Mouse (Mus musculus) midbrain, embryonic 12.5 days (tissue): ENCODE results near the gene Gpatch2. TPM values are rescaled to one million over a fixed set of nuclear protein-coding genes. Genes with fewer than 3 reads are reported as not detected.

Experiments used
- ATAC-seq: fragments of 200-750 bp; cut with Nextera tagmentation; 2 replicates; pipeline ENCODE4 v1.8.0; 2017; ENCODE audit warnings: low read depth, moderate TSS enrichment, moderate library complexity; ENCODE audit not compliant: low FRiP score
- H3K27ac ChIP-seq: fragments of 300-500 bp; sonication (generic); replicated peaks from 2 replicates; pipeline ENCODE4 v1.5.1; 2016; ENCODE audit warnings: mild to moderate bottlenecking
- H3K27me3 ChIP-seq: fragments of 300-500 bp; sonication (generic); 2 replicates; pipeline ENCODE4 v1.6.1; 2016; ENCODE audit warnings: mild to moderate bottlenecking
- H3K36me3 ChIP-seq: fragments of 300-500 bp; sonication (generic); 2 replicates; pipeline ENCODE4 v1.6.1; 2016
- H3K4me1 ChIP-seq: fragments of 300-500 bp; sonication (generic); 2 replicates; pipeline ENCODE4 v1.6.1; 2016
- H3K4me2 ChIP-seq: fragments of 300-500 bp; sonication (generic); replicated peaks from 2 replicates; pipeline ENCODE4 v1.6.1; 2016; ENCODE audit warnings: mild to moderate bottlenecking, moderate library complexity
- H3K4me3 ChIP-seq: fragments of 300-500 bp; sonication (generic); 2 replicates; pipeline ENCODE4 v1.5.1; 2016; ENCODE audit warnings: mild to moderate bottlenecking
- H3K9ac ChIP-seq: fragments of 300-500 bp; sonication (generic); replicated peaks from 2 replicates; pipeline ENCODE4 v1.6.1; 2016; ENCODE audit warnings: mild to moderate bottlenecking, moderate library complexity
- H3K9me3 ChIP-seq: fragments of 300-500 bp; sonication (generic); 2 replicates; pipeline ENCODE4 v1.6.1; 2016; ENCODE audit warnings: mild to moderate bottlenecking
- WGBS: fragments of 180-500 bp; shearing (Covaris S2); methylation state at CpG from one replicate; pipeline ENCODE4 v1.1.7; 2016; 5-methylcytosine and 5-hydroxymethylcytosine counted together
- polyA plus RNA-seq: library from polyadenylated mRNA; unstranded; fragments of >200 nt; fragmentation: Nextera tagmentation; extraction: Ambion mirVana; gene quantifications from 2 replicates; pipeline ENCODE4 v1.2.1, GENCODE M21; 2016

The Gpatch2 gene
- polyA plus RNA-seq, 1 experiment from 2014 or later = 31.0 TPM

DNA sequence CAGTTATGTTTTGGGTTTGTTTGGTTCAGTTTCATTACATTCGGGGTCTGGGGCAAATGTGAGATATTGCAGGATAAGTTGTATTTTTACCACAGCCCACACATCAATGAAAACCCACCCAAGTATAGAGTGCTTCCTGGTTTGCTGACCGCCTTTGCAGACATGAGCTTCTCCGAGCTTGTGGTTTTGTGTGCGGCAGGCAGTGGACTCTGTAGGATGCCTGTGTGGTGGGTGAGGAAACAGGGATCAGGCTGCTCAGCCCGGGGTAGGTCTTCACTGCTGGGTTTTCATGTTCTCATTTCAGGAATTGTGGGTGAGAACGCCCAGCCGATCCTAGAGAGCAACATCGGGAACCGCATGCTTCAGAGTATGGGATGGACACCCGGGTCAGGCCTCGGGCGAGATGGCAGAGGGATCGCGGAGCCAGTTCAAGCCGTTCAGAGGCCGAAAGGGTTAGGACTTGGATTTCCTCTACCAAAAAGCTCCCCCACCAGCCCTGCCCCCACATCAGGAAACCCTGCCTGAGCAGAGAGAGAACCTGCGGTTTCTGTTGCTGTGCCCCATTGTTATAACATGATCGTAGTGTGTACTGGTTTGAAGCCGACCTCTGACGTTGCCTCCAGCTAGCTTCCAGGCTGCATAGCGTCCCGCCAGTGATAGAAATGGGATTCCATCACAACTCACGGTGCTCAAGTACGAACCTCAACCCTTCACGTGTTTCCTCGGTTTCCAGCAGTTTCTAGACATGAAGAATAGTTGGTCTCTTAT is 132.9 kb downstream of the Gpatch2 start:
- 94% methylated on average over 26 of the region's 26 CpGs for WGBS
- H3K4me2 ChIP-seq = no peak overlapping the region
- no peak for ATAC-seq

DNA sequence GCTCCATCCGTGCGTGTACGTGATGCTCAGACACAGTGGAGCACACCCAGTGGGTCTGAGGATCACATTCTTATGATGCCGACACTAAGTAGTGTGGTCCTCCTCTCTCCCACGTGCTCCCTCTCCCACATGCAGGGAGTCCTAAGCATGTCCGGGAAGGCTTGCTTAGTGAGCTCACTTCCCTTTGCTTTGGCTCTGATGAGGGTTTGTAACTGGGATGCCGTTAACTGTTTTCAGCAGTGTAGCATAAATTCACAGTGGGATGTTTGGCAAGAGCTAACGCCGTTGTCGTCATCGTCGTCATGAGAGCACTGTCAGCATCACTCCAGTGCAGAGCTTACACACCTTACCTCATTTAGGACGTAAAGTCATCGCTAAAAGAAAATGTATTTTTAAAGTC is 133.6 kb downstream of the Gpatch2 start:
- Histone ChIP-seq H3K4me1 (no peaks in the 10 kb centered on the region), H3K36me3 (peaks cover 18% of the 10 kb centered on the region), H3K4me3 (no peak overlapping the region), H3K27ac (no peak overlapping the region), H3K4me2 (no peak overlapping the region), H3K9ac (no peak overlapping the region), H3K27me3 (no peaks in the 10 kb centered on the region), H3K9me3 (no peaks in the 10 kb centered on the region)
- WGBS = 94% methylated on average over 14 of the region's 14 CpGs
- ATAC-seq = no peak

More for the DNA sequence above, 132.9 kb downstream of the Gpatch2 start:
- H3K36me3 ChIP-seq = peaks cover 18% of the 10 kb centered on the region
- no peak overlapping the region for H3K27ac ChIP-seq
- no peaks in the 10 kb centered on the region for H3K9me3 ChIP-seq
- no peak overlapping the region for H3K4me3 ChIP-seq
- no peaks in the 10 kb centered on the region for H3K4me1 ChIP-seq
- H3K27me3 ChIP-seq = no peaks in the 10 kb centered on the region
- no peak overlapping the region for H3K9ac ChIP-seq

DNA sequence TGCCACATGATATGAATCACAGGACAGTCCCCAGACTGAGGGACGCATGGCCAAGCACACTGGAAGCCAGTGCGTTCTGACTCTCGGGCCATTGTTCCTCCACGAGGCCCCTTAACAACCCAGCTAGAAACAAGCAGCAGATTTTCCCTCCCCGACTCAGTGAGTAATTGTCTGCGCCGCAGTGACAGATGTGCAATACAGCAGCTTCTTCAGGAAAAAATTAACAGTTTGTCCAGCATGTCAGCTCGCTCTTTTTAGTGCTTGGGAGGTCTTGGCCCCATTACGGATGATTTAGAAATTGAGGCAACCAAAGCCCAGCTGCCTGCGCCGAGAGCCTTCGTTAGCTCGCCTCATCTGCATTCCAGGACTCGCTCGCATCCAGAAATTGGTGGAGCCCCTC is 140.9 kb downstream of the Gpatch2 start:
- WGBS = 52% methylated on average over 15 of the region's 15 CpGs
- no peaks in the 10 kb centered on the region for H3K27me3 ChIP-seq
- H3K9me3 ChIP-seq = no peaks in the 10 kb centered on the region
- H3K9ac ChIP-seq = no peak overlapping the region
- H3K4me2 ChIP-seq = no peak overlapping the region
- peaks cover 7% of the 10 kb centered on the region; the same call in 1 of the 2 replicates for H3K4me1 ChIP-seq
- H3K36me3 ChIP-seq = no peaks in the 10 kb centered on the region
- no peak; the same call in 1 of the 2 replicates for ATAC-seq
- no peak overlapping the region for H3K4me3 ChIP-seq
- peak overlapping the region; percentile 63 for H3K27ac ChIP-seq

DNA sequence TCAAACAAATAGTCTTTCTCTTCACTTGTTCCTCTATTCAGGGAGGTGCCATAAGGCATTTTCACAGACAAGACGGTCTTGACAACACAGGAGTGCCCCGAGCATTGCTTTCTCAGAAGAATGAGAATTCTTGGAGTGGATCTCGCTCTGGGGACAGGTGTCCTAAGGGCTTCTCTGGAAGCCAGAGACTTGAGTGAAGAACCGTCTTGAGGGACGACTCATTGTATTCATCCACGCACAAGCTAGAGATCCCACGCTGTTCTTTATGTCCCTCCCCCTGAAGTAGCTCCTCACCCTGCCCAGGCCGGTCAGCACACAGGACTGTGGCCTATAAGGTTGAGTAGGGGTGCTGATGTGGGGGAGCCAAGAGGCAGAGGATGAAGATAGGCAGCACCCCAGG is 141.6 kb downstream of the Gpatch2 start:
- no peak overlapping the region for H3K4me3 ChIP-seq
- 78% methylated on average over 8 of the region's 8 CpGs for WGBS
- H3K9ac ChIP-seq = no peak overlapping the region
- no peaks in the 10 kb centered on the region for H3K27me3 ChIP-seq
- no peaks in the 10 kb centered on the region for H3K9me3 ChIP-seq
- H3K27ac ChIP-seq = no peak overlapping the region
- H3K4me1 ChIP-seq = peaks cover 11% of the 10 kb centered on the region; the same call in 1 of the 2 replicates
- no peak overlapping the region for H3K4me2 ChIP-seq
- no peak for ATAC-seq
- no peaks in the 10 kb centered on the region for H3K36me3 ChIP-seq

DNA sequence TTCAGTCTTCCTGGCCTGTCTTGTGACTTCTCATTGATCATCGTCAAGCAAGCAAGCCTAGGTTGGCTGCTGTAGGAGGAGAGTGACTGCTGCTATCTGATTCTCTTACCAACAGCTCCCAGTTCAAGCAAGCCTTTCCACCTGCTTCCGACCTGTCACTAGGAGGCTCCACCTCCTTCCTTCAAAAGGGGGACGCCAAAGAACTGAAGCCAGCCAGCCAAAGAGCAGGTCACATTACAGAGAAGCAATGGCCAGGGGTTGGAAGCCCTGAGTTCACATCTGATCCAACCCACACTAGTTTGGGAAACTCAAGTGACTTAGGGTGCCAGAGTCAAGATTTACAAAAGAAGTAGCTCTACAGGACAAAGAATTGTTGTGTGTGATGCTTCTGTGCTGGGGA is 144.9 kb downstream of the Gpatch2 start:
- 42% methylated on average over 3 of the region's 3 CpGs for WGBS
- H3K4me1 ChIP-seq = peaks cover 11% of the 10 kb centered on the region; the same call in 1 of the 2 replicates
- H3K27ac ChIP-seq = no peak overlapping the region
- no peak overlapping the region for H3K4me2 ChIP-seq
- ATAC-seq = no peak
- no peaks in the 10 kb centered on the region for H3K27me3 ChIP-seq
- no peak overlapping the region for H3K9ac ChIP-seq
- no peaks in the 10 kb centered on the region for H3K9me3 ChIP-seq
- no peaks in the 10 kb centered on the region for H3K36me3 ChIP-seq
- no peak overlapping the region for H3K4me3 ChIP-seq

DNA sequence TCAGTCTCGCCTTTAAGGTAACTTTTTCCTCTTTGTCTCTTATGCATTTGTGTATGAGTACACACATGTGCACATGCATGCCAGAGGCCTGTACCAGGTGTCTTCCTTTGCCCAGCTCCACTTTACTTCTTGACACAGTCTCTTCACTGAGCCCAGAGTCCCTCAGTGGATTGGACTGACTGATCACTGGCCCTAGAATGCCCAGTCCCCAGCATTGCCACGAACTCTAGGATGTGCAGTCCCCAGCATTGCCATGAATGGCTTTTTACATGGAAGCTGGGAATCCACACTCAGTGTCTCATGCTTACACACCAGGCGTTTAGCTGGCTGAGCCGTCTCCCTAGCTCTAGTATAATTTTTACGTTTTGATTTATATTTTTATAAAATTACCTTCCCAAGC is 147.2 kb downstream of the Gpatch2 start:
- Histone ChIP-seq H3K36me3 (no peaks in the 10 kb centered on the region), H3K9ac (no peak overlapping the region), H3K4me3 (no peak overlapping the region), H3K4me2 (no peak overlapping the region), H3K9me3 (no peaks in the 10 kb centered on the region), H3K27me3 (no peaks in the 10 kb centered on the region), H3K4me1 (0 out of 2 replicates have a peak, but pooled peaks cover 4% of the 10 kb centered on the region), H3K27ac (no peak overlapping the region)
- ATAC-seq = no peak
- WGBS = 93% methylated on average over 5 of the region's 5 CpGs

DNA sequence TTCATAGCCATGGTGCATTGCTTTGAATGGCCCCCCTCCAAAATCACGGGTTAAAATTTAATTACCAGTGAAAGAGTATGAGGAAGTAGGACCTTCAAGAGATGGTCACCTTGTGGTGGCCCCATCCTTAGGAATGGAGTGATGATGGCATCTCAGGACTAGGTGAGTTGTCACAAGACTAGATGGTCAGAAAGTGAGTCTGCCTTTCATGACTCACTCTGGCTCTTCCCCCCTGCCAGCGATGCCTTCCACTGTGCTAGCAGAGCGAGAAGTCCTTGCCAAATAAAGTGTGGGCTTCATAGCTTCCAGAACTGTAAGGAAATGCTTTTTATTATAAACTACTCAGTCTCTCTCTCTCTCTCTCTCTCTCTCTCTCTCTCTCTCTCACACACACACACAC is 150.1 kb downstream of the Gpatch2 start:
- H3K27ac ChIP-seq = no peak overlapping the region
- no peaks in the 10 kb centered on the region for H3K9me3 ChIP-seq
- H3K4me3 ChIP-seq = no peak overlapping the region
- no peak overlapping the region for H3K4me2 ChIP-seq
- H3K36me3 ChIP-seq = no peaks in the 10 kb centered on the region
- 0 out of 2 replicates have a peak, but pooled peaks cover 4% of the 10 kb centered on the region for H3K4me1 ChIP-seq
- no peaks in the 10 kb centered on the region for H3K27me3 ChIP-seq
- H3K9ac ChIP-seq = no peak overlapping the region
- ATAC-seq = no peak
- 93% methylated on average over 3 of the region's 3 CpGs for whole genome bisulfite sequencing

DNA sequence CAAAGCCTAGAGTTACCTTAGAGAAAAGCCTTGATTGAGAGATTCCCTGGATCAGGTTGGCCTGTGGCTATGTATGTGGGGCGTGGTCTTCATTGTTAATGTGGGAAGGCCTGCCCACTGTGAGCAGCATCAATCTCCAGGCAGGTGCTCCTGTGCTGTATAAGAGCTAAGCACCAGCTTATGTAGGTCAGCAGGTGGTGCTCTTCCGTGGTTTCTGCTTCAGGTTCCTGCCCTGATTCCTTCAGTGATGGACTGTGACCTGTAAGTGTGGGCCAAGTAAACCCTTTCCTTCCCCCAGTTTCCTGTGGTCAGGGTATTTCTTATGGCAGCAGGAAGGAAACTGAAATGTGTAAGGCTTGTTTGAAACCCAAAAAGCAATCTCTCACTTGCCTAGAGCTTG is 151.5 kb downstream of the Gpatch2 start:
- 61% methylated on average over 2 of the region's 2 CpGs for WGBS
- no peak overlapping the region for H3K4me3 ChIP-seq
- ATAC-seq = no peak
- H3K36me3 ChIP-seq = no peaks in the 10 kb centered on the region
- 0 out of 2 replicates have a peak, but pooled peaks cover under 1% of the 10 kb centered on the region for H3K4me1 ChIP-seq
- no peak overlapping the region for H3K4me2 ChIP-seq
- no peaks in the 10 kb centered on the region for H3K27me3 ChIP-seq
- no peak overlapping the region for H3K9ac ChIP-seq
- H3K9me3 ChIP-seq = no peaks in the 10 kb centered on the region
- no peak overlapping the region for H3K27ac ChIP-seq

DNA sequence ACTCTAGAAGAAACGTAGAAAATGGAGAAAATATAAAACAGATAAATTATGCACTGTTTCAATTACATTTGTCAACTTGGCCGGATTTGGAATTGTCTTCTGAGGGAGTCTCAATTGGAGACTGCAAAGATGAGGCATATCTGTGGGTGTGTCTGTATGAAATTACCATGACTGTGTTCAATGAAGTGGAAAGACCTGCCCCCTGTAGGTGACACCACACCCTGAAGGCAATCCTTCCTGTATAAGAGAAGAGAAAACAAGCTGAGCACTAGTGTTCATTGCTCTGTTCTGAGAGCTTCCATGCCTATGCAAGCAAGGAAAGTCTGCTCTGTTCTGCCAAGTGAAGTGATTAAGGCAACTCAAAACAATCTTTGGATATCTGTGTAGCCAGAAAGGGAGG is 153.7 kb downstream of the Gpatch2 start:
- Histone ChIP-seq H3K27ac (no peak overlapping the region), H3K4me1 (no peaks in the 10 kb centered on the region), H3K4me3 (no peak overlapping the region), H3K36me3 (no peaks in the 10 kb centered on the region), H3K9ac (no peak overlapping the region), H3K9me3 (no peaks in the 10 kb centered on the region), H3K27me3 (no peaks in the 10 kb centered on the region), H3K4me2 (no peak overlapping the region)
- WGBS = 78% methylated on average over 2 of the region's 2 CpGs
- ATAC-seq = no peak

DNA sequence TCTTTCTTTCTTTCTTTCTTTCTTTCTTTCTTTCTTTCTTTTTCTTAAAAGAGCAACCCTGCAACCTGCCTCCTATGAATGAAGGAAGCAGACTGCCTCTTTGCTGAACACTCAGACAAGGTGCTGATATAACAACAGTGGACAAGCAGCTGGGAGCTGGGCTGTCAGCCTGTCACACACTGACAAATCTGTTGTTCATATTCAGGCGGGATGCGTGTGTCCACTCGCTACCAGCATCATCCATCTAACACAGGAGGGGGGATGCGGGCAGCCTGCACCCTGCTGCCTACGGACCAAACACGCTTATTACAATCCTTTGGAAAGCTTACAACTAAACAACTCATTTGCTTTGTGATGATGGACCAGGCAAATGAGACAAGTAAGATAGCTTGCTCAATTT is 158.2 kb downstream of the Gpatch2 start:
- Histone ChIP-seq H3K9ac (no peak overlapping the region), H3K27me3 (no peaks in the 10 kb centered on the region), H3K9me3 (no peaks in the 10 kb centered on the region), H3K4me3 (no peak overlapping the region), H3K36me3 (no peaks in the 10 kb centered on the region), H3K27ac (no peak overlapping the region), H3K4me1 (peaks cover 12% of the 10 kb centered on the region; the same call in 1 of the 2 replicates), H3K4me2 (no peak overlapping the region)
- no peak for ATAC-seq
- 78% methylated on average over 6 of the region's 6 CpGs for WGBS

DNA sequence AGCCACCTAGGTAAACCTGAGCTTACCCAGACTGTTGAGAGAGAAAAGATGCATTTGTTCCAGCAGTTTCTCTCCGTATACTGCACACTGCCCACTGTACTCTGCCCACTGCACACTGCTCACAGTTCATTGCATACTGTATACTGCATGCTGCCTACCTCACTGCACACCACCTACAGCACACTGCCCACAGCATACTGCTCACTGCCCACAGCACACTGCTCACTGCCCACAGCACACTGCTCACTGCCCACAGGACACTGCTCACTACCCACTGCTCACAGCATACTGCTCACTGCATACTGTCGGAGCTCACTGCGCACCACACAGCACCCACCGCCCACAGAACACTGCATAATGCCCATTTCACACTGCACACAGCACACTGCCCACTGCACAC is 159.1 kb downstream of the Gpatch2 start:
- Histone ChIP-seq H3K4me1 (peaks cover 16% of the 10 kb centered on the region; the same call in 1 of the 2 replicates), H3K27me3 (no peaks in the 10 kb centered on the region), H3K36me3 (no peaks in the 10 kb centered on the region), H3K9me3 (no peaks in the 10 kb centered on the region), H3K4me2 (no peak overlapping the region), H3K27ac (no peak overlapping the region), H3K9ac (no peak overlapping the region), H3K4me3 (no peak overlapping the region)
- 93% methylated on average over 4 of the region's 4 CpGs for WGBS
- ATAC-seq = peak; percentile 34; the same call in 1 of the 2 replicates

DNA sequence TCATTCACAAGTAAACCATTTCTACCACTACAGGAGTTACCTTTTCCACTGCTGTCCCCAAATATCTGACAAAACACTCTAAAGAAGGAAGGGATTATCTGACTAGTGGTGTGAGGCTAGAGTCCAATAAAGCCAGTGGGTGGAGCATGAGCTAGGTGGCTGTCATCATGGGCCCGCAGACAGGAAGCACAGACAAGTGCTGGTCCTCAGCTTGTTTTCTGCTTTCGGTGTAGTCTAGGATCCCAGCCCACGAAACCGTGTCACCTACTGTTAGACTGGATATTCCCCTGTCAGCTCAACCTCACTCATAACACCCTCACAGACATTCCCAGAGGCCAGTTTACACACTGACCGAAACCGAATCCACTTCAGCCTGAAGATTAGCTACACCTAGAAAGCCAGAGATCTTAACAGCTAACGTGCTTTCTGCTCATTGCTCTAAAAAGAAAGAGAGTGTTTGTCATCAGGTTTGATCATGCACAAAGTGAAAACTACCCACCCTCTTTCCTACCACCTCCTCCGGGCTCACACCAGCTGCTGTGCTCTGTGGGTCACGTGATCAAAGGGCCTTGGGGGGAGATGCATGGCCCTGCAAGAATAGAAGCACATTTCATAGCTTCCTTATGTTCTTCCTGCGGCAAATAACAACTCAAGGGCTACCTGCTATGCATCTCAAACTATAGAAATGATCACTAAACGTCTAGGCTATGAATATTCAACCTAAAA is 161.8 kb downstream of the Gpatch2 start:
- H3K27me3 ChIP-seq = no peaks in the 10 kb centered on the region
- no peak overlapping the region for H3K27ac ChIP-seq
- no peak overlapping the region for H3K4me3 ChIP-seq
- H3K4me1 ChIP-seq = peaks cover 16% of the 10 kb centered on the region; the same call in 1 of the 2 replicates
- ATAC-seq = no peak
- H3K9me3 ChIP-seq = no peaks in the 10 kb centered on the region
- H3K9ac ChIP-seq = no peak overlapping the region
- H3K36me3 ChIP-seq = no peaks in the 10 kb centered on the region
- H3K4me2 ChIP-seq = no peak overlapping the region
- 82% methylated on average over 11 of the region's 11 CpGs for WGBS
